Mouse (Mus musculus) gastrocnemius, adult 8-10 months (tissue): ENCODE data around the gene Ralgps2. TPM values are rescaled to one million over a fixed set of nuclear protein-coding genes. Genes with fewer than 3 reads are reported as not detected.

Experiments used
- DNase-seq, 2 experiments: peaks; one replicate each; pipeline ENCODE4 v3.0.0; 2022; ENCODE audit warnings: low spot score in 2 of 2
- total RNA-seq, 4 experiments: library from RNA; stranded (reverse); gene quantifications; 2 replicates each; pipeline ENCODE4 v1.2.4; 2022

Gene Ralgps2
- under 1 TPM; 0.44 to 0.94 (median 0.76) TPM for total RNA-seq

GRCm38 (mm10) chr1:156939251-156940141 is at the start of gene Ralgps2:
Gene Ralgps2 (minus strand): TSS chr1:156939626.
- no peak for DNase-seq

GRCm38 (mm10) chr1:156987576-156987975 is 48.1 kb upstream of the Ralgps2 start:
- no peak for DNase-seq

- DNase-seq: no peak
Measured at GRCm38 (mm10) chr1:156986641-156987345, 47.4 kb upstream of the Ralgps2 start.

GRCm38 (mm10) chr1:156985657-156986640 is 46.5 kb upstream of the Ralgps2 start:
- DNase-seq: no peak

- DNase-seq: no peak
Measured at GRCm38 (mm10) chr1:156983009-156983870, 43.8 kb upstream of the Ralgps2 start.

GRCm38 (mm10) chr1:156981975-156982374 is 42.5 kb upstream of the Ralgps2 start:
- DNase-seq: no peak

GRCm38 (mm10) chr1:156979722-156980121 is 40.3 kb upstream of the Ralgps2 start:
- DNase-seq: no peak

GRCm38 (mm10) chr1:156978656-156979055 is 39.2 kb upstream of the Ralgps2 start:
- no peak for DNase-seq

- DNase-seq: no peak
Measured at GRCm38 (mm10) chr1:156973857-156974256, 34.4 kb upstream of the Ralgps2 start.

- DNase-seq: no peak
Measured at GRCm38 (mm10) chr1:156972391-156972790, 33.0 kb upstream of the Ralgps2 start.

- DNase-seq: no peak
Measured at GRCm38 (mm10) chr1:156971206-156971811, 31.9 kb upstream of the Ralgps2 start.

GRCm38 (mm10) chr1:156970641-156971040 is 31.2 kb upstream of the Ralgps2 start:
- DNase-seq: no peak

GRCm38 (mm10) chr1:156968107-156968506 is 28.7 kb upstream of the Ralgps2 start:
- DNase-seq: no peak

GRCm38 (mm10) chr1:156964586-156964932 is 25.1 kb upstream of the Ralgps2 start:
- no peak for DNase-seq

GRCm38 (mm10) chr1:156963871-156964585 is 24.6 kb upstream of the Ralgps2 start:
- DNase-seq: no peak

- no peak for DNase-seq
Measured at GRCm38 (mm10) chr1:156961481-156962265, 22.2 kb upstream of the Ralgps2 start.

GRCm38 (mm10) chr1:156959004-156959403 is 19.6 kb upstream of the Ralgps2 start:
- DNase-seq: no peak

GRCm38 (mm10) chr1:156957360-156957759 is 17.9 kb upstream of the Ralgps2 start:
- no peak for DNase-seq
